Mouse (Mus musculus): ENCODE data around the gene Ptprg. TPM values are rescaled to one million over a fixed set of nuclear protein-coding genes. Genes with fewer than 3 reads are reported as not detected.

The Ptprg gene
- polyA plus RNA-seq, 1 experiment from 2014 or later = 1.5 TPM

DNA sequence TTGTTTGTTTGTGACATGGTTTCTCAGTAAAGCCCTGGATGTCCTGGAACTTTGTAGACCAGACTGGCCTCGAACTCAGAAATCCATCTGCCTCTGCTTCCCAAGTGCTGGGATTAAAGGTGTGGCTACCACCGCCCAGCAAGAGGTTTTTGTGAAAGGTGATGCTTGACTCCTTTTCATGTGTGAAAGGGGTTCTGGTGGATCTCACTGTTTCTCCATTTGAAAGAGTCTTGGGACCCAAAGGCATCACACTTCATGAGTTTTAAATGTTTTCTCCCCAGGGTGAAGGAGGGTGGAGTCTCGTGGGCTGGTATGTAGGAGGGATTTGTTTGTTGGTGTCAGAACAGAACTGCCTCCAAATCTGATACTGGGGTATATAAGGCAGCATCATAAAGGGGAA, 126.4 kb downstream of the Ptprg start:
- Histone ChIP-seq H3K4me3 (ENCODE audit: low read depth, low read length) (no peak overlapping the region), H3K9me3 (replicated peaks; ENCODE audit: control insufficient read depth, low read length) (no peaks in the 10 kb centered on the region), H3K36me3 (ENCODE audit: control insufficient read depth, insufficient read depth) (no peaks in the 10 kb centered on the region), H3K4me2 (ENCODE audit: low read depth, low read length) (no peak overlapping the region), H3K9ac (ENCODE audit: low read depth, low read length) (no peak overlapping the region), H3K27me3 (ENCODE audit: control insufficient read depth, insufficient read depth, low read depth, low read length) (no peaks in the 10 kb centered on the region), H3K27ac (ENCODE audit: low read length) (no peak overlapping the region), H3K4me1 (ENCODE audit: control insufficient read depth, low read depth, low read length) (no peaks in the 10 kb centered on the region)
- ATAC-seq (ENCODE audit: low read depth) = no peak
- 43% methylated on average over 3 of the region's 3 CpGs for WGBS (ENCODE audit: insufficient replicate concordance)

DNA sequence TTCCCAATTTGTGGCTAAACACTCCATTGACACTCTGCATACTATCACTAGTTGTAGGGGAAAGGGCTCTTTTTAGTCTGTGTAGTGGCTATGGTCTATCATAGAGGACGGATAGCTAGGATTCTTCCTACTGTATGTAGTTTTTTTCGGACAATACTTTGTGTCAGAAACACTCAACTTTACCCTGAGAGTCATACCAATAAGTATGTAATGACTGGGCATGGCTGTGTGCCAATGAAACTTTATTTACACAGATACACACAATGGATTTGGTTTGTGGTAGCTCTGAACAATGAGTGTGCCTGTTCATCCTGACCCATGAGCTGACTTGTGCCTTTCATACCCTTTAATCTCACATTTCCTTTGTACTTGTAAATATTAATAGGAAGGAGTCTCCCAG, 127.3 kb downstream of the Ptprg start:
- Histone ChIP-seq H3K27ac (ENCODE audit: low read length) (no peak overlapping the region), H3K36me3 (ENCODE audit: control insufficient read depth, insufficient read depth) (no peaks in the 10 kb centered on the region), H3K27me3 (ENCODE audit: control insufficient read depth, insufficient read depth, low read depth, low read length) (no peaks in the 10 kb centered on the region), H3K4me1 (ENCODE audit: control insufficient read depth, low read depth, low read length) (no peaks in the 10 kb centered on the region), H3K9me3 (replicated peaks; ENCODE audit: control insufficient read depth, low read length) (no peaks in the 10 kb centered on the region), H3K9ac (ENCODE audit: low read depth, low read length) (no peak overlapping the region), H3K4me2 (ENCODE audit: low read depth, low read length) (no peak overlapping the region), H3K4me3 (ENCODE audit: low read depth, low read length) (no peak overlapping the region)
- 47% methylated on average over 2 of the region's 2 CpGs for WGBS (ENCODE audit: insufficient replicate concordance)
- no peak for ATAC-seq (ENCODE audit: low read depth)

DNA sequence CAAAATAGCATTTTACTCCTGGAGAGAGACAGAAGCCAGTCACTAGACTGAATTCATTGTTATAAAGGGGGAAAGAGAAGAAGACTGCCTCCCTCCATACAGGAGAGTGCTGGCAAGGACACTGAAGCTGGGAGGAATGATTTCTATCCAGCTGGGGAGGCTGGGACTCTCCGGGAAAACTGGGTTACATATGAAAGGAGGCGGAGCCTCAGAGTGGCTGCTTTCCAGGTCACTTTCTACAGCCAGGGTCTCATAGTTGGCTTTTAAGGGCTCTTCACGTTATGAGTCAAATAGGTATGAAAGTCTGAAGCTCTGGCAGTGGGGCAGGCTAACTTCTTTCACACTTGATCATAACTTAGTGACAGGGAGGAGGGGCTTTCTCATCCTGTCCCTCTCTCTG, 129.1 kb downstream of the Ptprg start:
- H3K4me3 ChIP-seq (ENCODE audit: low read depth, low read length) = no peak overlapping the region
- WGBS (ENCODE audit: insufficient replicate concordance) = 34% methylated on average over 3 of the region's 3 CpGs
- H3K27ac ChIP-seq (ENCODE audit: low read length) = no peak overlapping the region
- no peaks in the 10 kb centered on the region for H3K36me3 ChIP-seq (ENCODE audit: control insufficient read depth, insufficient read depth)
- no peaks in the 10 kb centered on the region for H3K4me1 ChIP-seq (ENCODE audit: control insufficient read depth, low read depth, low read length)
- H3K27me3 ChIP-seq (ENCODE audit: control insufficient read depth, insufficient read depth, low read depth, low read length) = no peaks in the 10 kb centered on the region
- ATAC-seq (ENCODE audit: low read depth) = no peak
- no peaks in the 10 kb centered on the region for H3K9me3 ChIP-seq (replicated peaks; ENCODE audit: control insufficient read depth, low read length)
- H3K4me2 ChIP-seq (ENCODE audit: low read depth, low read length) = no peak overlapping the region
- no peak overlapping the region for H3K9ac ChIP-seq (ENCODE audit: low read depth, low read length)

DNA sequence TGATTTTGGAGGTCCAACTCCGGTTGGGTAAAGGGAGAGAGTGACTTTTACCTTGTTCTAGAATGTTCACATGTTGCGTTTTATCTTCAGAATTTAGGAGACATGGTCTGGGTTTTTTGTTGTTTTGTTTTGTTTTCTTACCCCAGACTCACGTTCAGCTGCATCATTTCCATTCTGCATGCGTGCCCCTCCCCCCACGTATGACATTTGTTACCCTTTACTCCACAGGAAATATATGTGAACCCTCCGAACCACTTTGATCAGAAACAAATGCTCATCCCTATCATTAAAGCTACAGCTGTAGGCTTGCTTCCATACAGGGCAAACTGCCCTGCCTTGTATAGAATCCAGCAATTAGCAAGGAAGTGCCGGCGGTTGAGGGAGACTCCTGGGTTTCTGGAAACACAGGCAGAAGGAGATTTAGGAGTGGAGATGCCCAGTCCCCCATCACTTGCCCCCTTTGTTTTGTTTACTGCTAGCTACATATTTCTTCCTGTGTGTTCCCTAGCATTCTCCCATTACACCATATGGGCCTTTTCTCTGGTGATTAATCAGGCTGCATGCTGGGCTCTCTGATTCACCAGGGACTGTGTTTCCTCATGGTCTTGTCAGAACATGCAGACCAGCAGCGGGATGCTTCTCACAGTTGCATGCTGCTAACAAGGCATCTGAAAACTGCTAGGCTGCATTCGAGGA, 130.2 kb downstream of the Ptprg start:
- no peak for ATAC-seq (ENCODE audit: low read depth)
- WGBS (ENCODE audit: insufficient replicate concordance) = 38% methylated on average over 10 of the region's 10 CpGs
- no peak overlapping the region for H3K9ac ChIP-seq (ENCODE audit: low read depth, low read length)
- no peaks in the 10 kb centered on the region for H3K27me3 ChIP-seq (ENCODE audit: control insufficient read depth, insufficient read depth, low read depth, low read length)
- H3K4me3 ChIP-seq (ENCODE audit: low read depth, low read length) = no peak overlapping the region
- H3K9me3 ChIP-seq (replicated peaks; ENCODE audit: control insufficient read depth, low read length) = no peaks in the 10 kb centered on the region
- H3K4me1 ChIP-seq (ENCODE audit: control insufficient read depth, low read depth, low read length) = no peaks in the 10 kb centered on the region
- H3K27ac ChIP-seq (ENCODE audit: low read length) = no peak overlapping the region
- H3K4me2 ChIP-seq (ENCODE audit: low read depth, low read length) = no peak overlapping the region
- H3K36me3 ChIP-seq (ENCODE audit: control insufficient read depth, insufficient read depth) = no peaks in the 10 kb centered on the region

DNA sequence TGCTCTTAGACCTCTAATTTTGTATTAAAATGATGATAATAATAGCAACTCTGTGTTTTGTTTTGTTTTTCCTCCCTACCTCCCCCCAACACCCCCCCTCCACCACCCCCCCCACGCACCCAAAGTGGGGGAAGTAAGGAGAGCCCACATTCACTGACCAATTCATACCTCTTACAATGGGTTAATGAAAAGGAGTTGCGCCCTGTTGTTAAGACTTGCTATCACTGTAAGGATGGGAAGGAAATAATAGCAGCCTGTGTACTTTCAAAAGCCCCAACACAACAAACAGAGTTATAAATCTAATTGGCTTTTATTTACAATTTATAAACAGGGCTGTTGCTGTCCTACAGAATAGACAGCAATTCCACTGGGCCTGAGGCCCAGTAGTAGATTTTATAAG, 130.8 kb downstream of the Ptprg start:
- Histone ChIP-seq H3K36me3 (ENCODE audit: control insufficient read depth, insufficient read depth) (no peaks in the 10 kb centered on the region), H3K4me3 (ENCODE audit: low read depth, low read length) (no peak overlapping the region), H3K4me2 (ENCODE audit: low read depth, low read length) (no peak overlapping the region), H3K4me1 (ENCODE audit: control insufficient read depth, low read depth, low read length) (no peaks in the 10 kb centered on the region), H3K27me3 (ENCODE audit: control insufficient read depth, insufficient read depth, low read depth, low read length) (no peaks in the 10 kb centered on the region), H3K9me3 (replicated peaks; ENCODE audit: control insufficient read depth, low read length) (no peaks in the 10 kb centered on the region), H3K9ac (ENCODE audit: low read depth, low read length) (no peak overlapping the region), H3K27ac (ENCODE audit: low read length) (no peak overlapping the region)
- no peak for ATAC-seq (ENCODE audit: low read depth)
- WGBS (ENCODE audit: insufficient replicate concordance) = 52% methylated on average over 2 of the region's 2 CpGs

DNA sequence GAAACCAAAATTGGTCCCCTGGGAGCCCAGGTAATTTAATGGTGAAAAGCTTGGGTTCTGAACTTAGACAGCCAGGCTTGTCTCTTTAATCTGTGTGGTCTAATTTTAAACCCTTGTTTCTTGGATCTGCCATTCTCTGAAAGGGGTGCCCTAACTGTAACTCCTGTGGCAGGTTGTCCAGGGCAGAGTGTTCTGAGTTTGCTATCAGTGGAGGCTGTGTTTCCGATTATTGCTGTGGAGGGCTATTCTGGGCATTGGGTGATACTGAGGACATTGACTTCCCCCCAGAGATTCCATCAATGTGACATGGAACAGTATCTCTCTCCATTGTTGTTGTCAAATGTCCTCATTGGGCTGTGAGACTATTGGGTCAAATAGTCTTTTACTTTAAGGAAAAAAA, 134.2 kb downstream of the Ptprg start:
- no peak for ATAC-seq (ENCODE audit: low read depth)

DNA sequence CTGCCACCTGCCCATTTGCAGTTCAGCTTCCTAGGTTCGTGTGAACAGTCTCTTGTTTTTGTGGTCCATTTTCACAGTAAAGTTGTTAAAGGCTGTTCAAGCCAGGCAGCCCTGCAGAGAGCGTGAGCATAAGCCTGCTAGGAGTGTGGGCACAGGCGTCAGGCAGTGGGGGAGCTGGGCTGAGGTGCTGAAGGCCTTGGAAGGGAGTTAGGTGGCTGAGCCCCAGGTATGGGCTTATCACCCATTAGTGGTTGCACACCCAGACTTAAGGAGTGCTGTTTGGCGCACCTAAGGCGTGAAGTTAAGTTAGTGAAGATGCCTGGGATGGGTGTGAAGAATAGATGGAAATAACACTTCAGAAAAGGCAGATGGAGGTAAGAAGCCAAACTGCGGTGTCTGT, 134.8 kb downstream of the Ptprg start:
- no peak overlapping the region for H3K27ac ChIP-seq (ENCODE audit: low read length)
- H3K9me3 ChIP-seq (replicated peaks; ENCODE audit: control insufficient read depth, low read length) = no peaks in the 10 kb centered on the region
- H3K4me3 ChIP-seq (ENCODE audit: low read depth, low read length) = no peak overlapping the region
- WGBS (ENCODE audit: insufficient replicate concordance) = 55% methylated on average over 6 of the region's 6 CpGs
- no peaks in the 10 kb centered on the region for H3K4me1 ChIP-seq (ENCODE audit: control insufficient read depth, low read depth, low read length)
- H3K4me2 ChIP-seq (ENCODE audit: low read depth, low read length) = no peak overlapping the region
- no peaks in the 10 kb centered on the region for H3K36me3 ChIP-seq (ENCODE audit: control insufficient read depth, insufficient read depth)
- H3K9ac ChIP-seq (ENCODE audit: low read depth, low read length) = no peak overlapping the region
- ATAC-seq (ENCODE audit: low read depth) = no peak
- H3K27me3 ChIP-seq (ENCODE audit: control insufficient read depth, insufficient read depth, low read depth, low read length) = no peaks in the 10 kb centered on the region

More for the DNA sequence above, 134.2 kb downstream of the Ptprg start:
- Histone ChIP-seq H3K36me3 (ENCODE audit: control insufficient read depth, insufficient read depth) (no peaks in the 10 kb centered on the region), H3K27me3 (ENCODE audit: control insufficient read depth, insufficient read depth, low read depth, low read length) (no peaks in the 10 kb centered on the region), H3K9ac (ENCODE audit: low read depth, low read length) (no peak overlapping the region), H3K4me1 (ENCODE audit: control insufficient read depth, low read depth, low read length) (no peaks in the 10 kb centered on the region), H3K9me3 (replicated peaks; ENCODE audit: control insufficient read depth, low read length) (no peaks in the 10 kb centered on the region), H3K4me2 (ENCODE audit: low read depth, low read length) (no peak overlapping the region), H3K4me3 (ENCODE audit: low read depth, low read length) (no peak overlapping the region), H3K27ac (ENCODE audit: low read length) (no peak overlapping the region)
- 42% methylated on average over 1 of the region's 1 CpGs for WGBS (ENCODE audit: insufficient replicate concordance)

DNA sequence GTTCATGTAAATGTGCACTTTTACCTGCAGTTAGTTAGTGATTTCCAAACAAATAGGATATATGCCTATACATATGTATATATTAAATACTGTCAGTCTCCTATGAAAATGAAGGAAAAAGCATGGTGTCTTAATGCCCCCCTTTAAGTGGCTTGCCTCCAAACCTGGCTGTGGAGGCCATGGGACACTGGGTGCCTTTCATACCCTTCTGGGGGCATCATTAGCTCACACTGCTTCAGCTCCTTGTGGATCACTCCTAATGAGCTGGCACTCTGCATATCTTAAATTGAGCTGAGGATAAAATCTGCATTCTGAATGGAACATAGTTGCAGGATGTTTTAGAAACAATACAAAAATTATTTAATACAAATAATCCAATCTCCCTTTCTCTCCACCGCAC, 136.7 kb downstream of the Ptprg start:
- Histone ChIP-seq H3K27me3 (ENCODE audit: control insufficient read depth, insufficient read depth, low read depth, low read length) (no peaks in the 10 kb centered on the region), H3K4me1 (ENCODE audit: control insufficient read depth, low read depth, low read length) (no peaks in the 10 kb centered on the region), H3K36me3 (ENCODE audit: control insufficient read depth, insufficient read depth) (no peaks in the 10 kb centered on the region), H3K9me3 (replicated peaks; ENCODE audit: control insufficient read depth, low read length) (no peaks in the 10 kb centered on the region), H3K4me2 (ENCODE audit: low read depth, low read length) (no peak overlapping the region), H3K27ac (ENCODE audit: low read length) (no peak overlapping the region), H3K4me3 (ENCODE audit: low read depth, low read length) (no peak overlapping the region), H3K9ac (ENCODE audit: low read depth, low read length) (no peak overlapping the region)
- WGBS (ENCODE audit: insufficient replicate concordance) = 67% methylated on average over 1 of the region's 1 CpGs
- ATAC-seq (ENCODE audit: low read depth) = no peak

DNA sequence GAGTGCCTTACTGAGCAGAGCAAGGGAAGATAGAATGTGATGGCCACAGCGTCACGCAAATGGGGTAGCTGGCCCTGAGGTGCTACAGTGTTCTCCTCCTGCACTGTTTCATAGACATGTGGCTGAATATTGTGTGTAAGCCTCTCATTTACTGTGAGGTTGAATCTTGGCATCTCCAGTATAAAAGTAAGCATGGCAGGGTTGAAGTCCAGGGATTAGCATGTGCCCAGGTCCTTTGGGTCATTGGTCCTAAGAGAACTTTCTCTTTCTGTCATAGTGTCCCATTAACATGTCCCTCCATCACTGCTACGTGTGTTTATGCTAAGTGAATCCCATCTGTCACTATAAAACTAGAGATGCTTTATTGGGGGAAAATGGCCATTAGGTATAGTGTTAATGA, 138.2 kb downstream of the Ptprg start:
- Histone ChIP-seq H3K4me1 (ENCODE audit: control insufficient read depth, low read depth, low read length) (no peaks in the 10 kb centered on the region), H3K9ac (ENCODE audit: low read depth, low read length) (no peak overlapping the region), H3K36me3 (ENCODE audit: control insufficient read depth, insufficient read depth) (no peaks in the 10 kb centered on the region), H3K9me3 (replicated peaks; ENCODE audit: control insufficient read depth, low read length) (no peaks in the 10 kb centered on the region), H3K27ac (ENCODE audit: low read length) (no peak overlapping the region), H3K4me3 (ENCODE audit: low read depth, low read length) (no peak overlapping the region), H3K4me2 (ENCODE audit: low read depth, low read length) (no peak overlapping the region), H3K27me3 (ENCODE audit: control insufficient read depth, insufficient read depth, low read depth, low read length) (no peaks in the 10 kb centered on the region)
- WGBS (ENCODE audit: insufficient replicate concordance) = 50% methylated on average over 3 of the region's 3 CpGs
- no peak for ATAC-seq (ENCODE audit: low read depth)
